Mouse (Mus musculus): ENCODE measurements around the gene Fars2.

Fars2 gene

GRCm38 (mm10) chr13:36330542-36330941 lies 213.3 kb downstream of the Fars2 start:
- TF ChIP-seq GATA4 (IDR thresholded peaks at IDR 0.05; ENCODE audit: insufficient replicate concordance, low read length) = no peak

- no peak for TF ChIP-seq GATA4 (IDR thresholded peaks at IDR 0.05; ENCODE audit: insufficient replicate concordance, low read length)
Observed at GRCm38 (mm10) chr13:36334748-36335147, 217.5 kb downstream of the Fars2 start.

GRCm38 (mm10) chr13:36351529-36351928 lies 234.3 kb downstream of the Fars2 start:
- no peak for TF ChIP-seq GATA4 (IDR thresholded peaks at IDR 0.05; ENCODE audit: insufficient replicate concordance, low read length)

GRCm38 (mm10) chr13:36357469-36357868 lies 240.3 kb downstream of the Fars2 start:
- no peak for TF ChIP-seq GATA4 (IDR thresholded peaks at IDR 0.05; ENCODE audit: insufficient replicate concordance, low read length)

- TF ChIP-seq GATA4 (IDR thresholded peaks at IDR 0.05; ENCODE audit: insufficient replicate concordance, low read length) = no peak
Observed at GRCm38 (mm10) chr13:36361419-36361818, 244.2 kb downstream of the Fars2 start.

GRCm38 (mm10) chr13:36366304-36366703 lies 249.1 kb downstream of the Fars2 start:
- TF ChIP-seq GATA4 (IDR thresholded peaks at IDR 0.05; ENCODE audit: insufficient replicate concordance, low read length) = no peak

GRCm38 (mm10) chr13:36367712-36368491 lies 250.7 kb downstream of the Fars2 start:
- no peak for TF ChIP-seq GATA4 (IDR thresholded peaks at IDR 0.05; ENCODE audit: insufficient replicate concordance, low read length)

GRCm38 (mm10) chr13:36368799-36369198 lies 251.6 kb downstream of the Fars2 start:
- TF ChIP-seq GATA4 (IDR thresholded peaks at IDR 0.05; ENCODE audit: insufficient replicate concordance, low read length) = no peak

- no peak for TF ChIP-seq GATA4 (IDR thresholded peaks at IDR 0.05; ENCODE audit: insufficient replicate concordance, low read length)
Observed at GRCm38 (mm10) chr13:36369400-36369799, 252.2 kb downstream of the Fars2 start.

GRCm38 (mm10) chr13:36383236-36383635 lies 266.0 kb downstream of the Fars2 start:
- TF ChIP-seq GATA4 (IDR thresholded peaks at IDR 0.05; ENCODE audit: insufficient replicate concordance, low read length) = no peak

- no peak for TF ChIP-seq GATA4 (IDR thresholded peaks at IDR 0.05; ENCODE audit: insufficient replicate concordance, low read length)
Observed at GRCm38 (mm10) chr13:36386074-36386473, 268.9 kb downstream of the Fars2 start.

GRCm38 (mm10) chr13:36391936-36392335 lies 274.7 kb downstream of the Fars2 start:
- TF ChIP-seq GATA4 (IDR thresholded peaks at IDR 0.05; ENCODE audit: insufficient replicate concordance, low read length) = no peak

GRCm38 (mm10) chr13:36392666-36393065 lies 275.5 kb downstream of the Fars2 start:
- TF ChIP-seq GATA4 (IDR thresholded peaks at IDR 0.05; ENCODE audit: insufficient replicate concordance, low read length) = no peak

- no peak for TF ChIP-seq GATA4 (IDR thresholded peaks at IDR 0.05; ENCODE audit: insufficient replicate concordance, low read length)
Observed at GRCm38 (mm10) chr13:36401011-36401410, 283.8 kb downstream of the Fars2 start.

GRCm38 (mm10) chr13:36413276-36413675 lies 296.1 kb downstream of the Fars2 start:
- TF ChIP-seq GATA4 (IDR thresholded peaks at IDR 0.05; ENCODE audit: insufficient replicate concordance, low read length) = no peak

GRCm38 (mm10) chr13:36415176-36415575 lies 298.0 kb downstream of the Fars2 start:
- no peak for TF ChIP-seq GATA4 (IDR thresholded peaks at IDR 0.05; ENCODE audit: insufficient replicate concordance, low read length)

GRCm38 (mm10) chr13:36416546-36416945 lies 299.3 kb downstream of the Fars2 start:
- no peak for TF ChIP-seq GATA4 (IDR thresholded peaks at IDR 0.05; ENCODE audit: insufficient replicate concordance, low read length)

All from liver, adult (tissue).